Mouse (Mus musculus): ENCODE measurements around the gene Abcc1.

DNA sequence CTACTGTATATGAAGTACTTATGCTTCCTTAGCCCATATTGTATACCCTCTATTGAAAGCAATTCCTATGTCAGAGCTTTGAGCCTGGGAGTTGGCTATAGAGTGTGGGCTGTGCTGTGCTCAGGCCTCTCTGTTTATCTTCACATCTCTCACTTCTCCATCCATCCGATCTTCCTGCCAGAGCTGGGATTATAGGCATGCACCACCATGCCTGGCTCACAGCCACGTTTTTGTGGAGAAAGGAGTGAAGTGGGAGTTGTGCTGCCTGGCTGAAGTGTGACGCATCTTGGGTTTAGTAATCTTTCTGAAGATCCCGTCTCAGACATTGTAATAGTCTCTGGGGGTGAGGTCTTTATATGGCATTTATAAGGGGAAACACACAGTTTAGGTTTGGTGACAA, 88.5 kb downstream of the Abcc1 start:
- TF ChIP-seq POLR2A (IDR thresholded peaks at IDR 0.05; ENCODE audit: borderline replicate concordance, control insufficient read depth, low read depth, low read length) = no peak
- no peak for TF ChIP-seq CTCF (IDR thresholded peaks at IDR 0.05; ENCODE audit: control insufficient read depth, insufficient read depth, low read length)
